In the genomic region with DNA sequence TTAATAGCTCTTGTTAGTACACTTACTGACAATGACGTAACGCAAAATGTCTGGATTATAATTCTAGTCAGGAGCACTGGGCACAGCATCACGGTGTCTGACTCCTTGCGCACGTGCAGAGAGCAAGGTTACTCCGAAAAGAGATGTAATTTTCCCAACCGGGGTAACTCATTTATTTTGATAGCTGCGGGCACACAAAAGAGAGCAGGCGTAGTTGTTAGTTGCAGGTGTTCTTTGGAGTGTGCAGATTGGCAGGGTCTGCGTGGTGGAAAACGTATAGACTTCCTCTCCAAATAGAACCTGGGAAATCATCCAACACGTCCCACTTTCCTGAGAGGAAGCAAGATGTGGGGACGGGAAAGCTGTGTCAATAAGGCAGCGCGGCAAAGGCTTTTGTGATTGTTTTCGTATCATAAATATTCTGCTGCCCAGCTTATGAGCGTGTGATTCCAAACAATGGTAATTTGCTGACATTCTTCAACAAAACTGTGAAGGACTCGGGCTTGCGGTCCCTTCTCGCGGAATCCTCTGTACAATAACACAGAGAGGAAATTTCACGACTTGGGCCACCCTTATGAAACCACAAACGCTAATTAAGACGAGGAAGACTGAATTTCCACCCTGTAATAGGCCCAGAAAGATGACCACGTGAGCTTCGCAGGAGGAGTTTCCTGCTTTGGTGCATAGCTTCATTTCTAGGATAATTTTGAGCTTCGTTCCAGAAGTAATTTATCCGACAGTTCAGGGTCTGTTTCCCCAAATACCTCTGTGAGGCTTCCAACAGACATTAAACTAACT, we compare ENCODE assay signal across 9 mouse cellular contexts.
DNase-seq lines count a peak whose midpoint lies in the region; ATAC-seq lines count a peak whose summit lies in the region.
"Had no signal": no experiment of that assay in that cellular context is flagged by ENCODE, and none has a peak within 500 bp of the region (broad histone marks: within the 10 kb centered on the region; RNA-seq: fewer than 3 reads in every experiment).

No protein-coding gene starts in this region.

- 0 out of 2 replicates have a peak overlapping the region, but pooled peaks have one; percentile 8 for H3K4me2 ChIP-seq in heart, embryonic 13.5 days
- H3K4me2 ChIP-seq: liver, embryonic 13.5 days had no signal

- ATAC-seq in activated CD4-positive, CD25-positive, alpha-beta regulatory T cell, adult 4 months, result peak; percentile 47
- no peak for ATAC-seq in heart, embryonic 13.5 days (ENCODE audit: extremely low read depth, insufficient number of reproducible peaks, low FRiP score, low TSS enrichment)
- ATAC-seq in megakaryocyte progenitor cell, adult 5-6 weeks (replicated peaks; ENCODE audit: poor library complexity), result peak; percentile 56

- peak overlapping the region; percentile 69 for H3K27ac ChIP-seq in heart, embryonic 13.5 days (replicated peaks)
- H3K27ac ChIP-seq: liver, embryonic 13.5 days had no signal

- WGBS in heart, embryonic 13.5 days, result 65% methylated on average over 28 of the region's 28 CpGs

- no peaks in the 10 kb centered on the region for H3K36me3 ChIP-seq in heart, embryonic 13.5 days
- H3K36me3 ChIP-seq: liver, embryonic 13.5 days had no signal

- no peaks in the 10 kb centered on the region for H3K9me3 ChIP-seq in heart, embryonic 13.5 days
- H3K9me3 ChIP-seq: liver, embryonic 13.5 days had no signal

- no peak overlapping the region for H3K4me3 ChIP-seq in heart, embryonic 13.5 days
- H3K4me3 ChIP-seq: liver, embryonic 13.5 days had no signal

- no peaks in the 10 kb centered on the region for H3K27me3 ChIP-seq in heart, embryonic 13.5 days (replicated peaks)
- H3K27me3 ChIP-seq: liver, embryonic 13.5 days had no signal

- DNase-seq in cerebellum, postnatal 10 days, result peak; percentile 13 to 30
- DNase-seq in cerebellum, postnatal 36 days, result no peak
- peak; percentile 33 to 54 for DNase-seq in kidney, postnatal 25 days
- DNase-seq in urinary bladder, postnatal 10 days (ENCODE audit: low spot score), result no peak
- DNase-seq in ovary, postnatal 36 days (ENCODE audit: low spot score), result no peak
- DNase-seq: liver, embryonic 13.5 days had no signal

- H3K4me1 ChIP-seq in heart, embryonic 13.5 days, result peaks cover 28% of the 10 kb centered on the region
- H3K4me1 ChIP-seq: liver, embryonic 13.5 days had no signal

- H3K9ac ChIP-seq in heart, embryonic 13.5 days, result no peak overlapping the region
- H3K9ac ChIP-seq: liver, embryonic 13.5 days had no signal

Comparison
In these comparisons a context has a peak if more than half of its experiments do, and no peak if none do; other contexts are left out.
1. DNase-seq: peak in cerebellum, postnatal 10 days (2 of 2) and kidney, postnatal 25 days (2 of 2); none in cerebellum, postnatal 36 days (0 of 2), urinary bladder, postnatal 10 days (single experiment) and ovary, postnatal 36 days (single experiment).